Mouse (Mus musculus): Measurements from ENCODE around the gene Aco2.

Aco2 gene

DNA sequence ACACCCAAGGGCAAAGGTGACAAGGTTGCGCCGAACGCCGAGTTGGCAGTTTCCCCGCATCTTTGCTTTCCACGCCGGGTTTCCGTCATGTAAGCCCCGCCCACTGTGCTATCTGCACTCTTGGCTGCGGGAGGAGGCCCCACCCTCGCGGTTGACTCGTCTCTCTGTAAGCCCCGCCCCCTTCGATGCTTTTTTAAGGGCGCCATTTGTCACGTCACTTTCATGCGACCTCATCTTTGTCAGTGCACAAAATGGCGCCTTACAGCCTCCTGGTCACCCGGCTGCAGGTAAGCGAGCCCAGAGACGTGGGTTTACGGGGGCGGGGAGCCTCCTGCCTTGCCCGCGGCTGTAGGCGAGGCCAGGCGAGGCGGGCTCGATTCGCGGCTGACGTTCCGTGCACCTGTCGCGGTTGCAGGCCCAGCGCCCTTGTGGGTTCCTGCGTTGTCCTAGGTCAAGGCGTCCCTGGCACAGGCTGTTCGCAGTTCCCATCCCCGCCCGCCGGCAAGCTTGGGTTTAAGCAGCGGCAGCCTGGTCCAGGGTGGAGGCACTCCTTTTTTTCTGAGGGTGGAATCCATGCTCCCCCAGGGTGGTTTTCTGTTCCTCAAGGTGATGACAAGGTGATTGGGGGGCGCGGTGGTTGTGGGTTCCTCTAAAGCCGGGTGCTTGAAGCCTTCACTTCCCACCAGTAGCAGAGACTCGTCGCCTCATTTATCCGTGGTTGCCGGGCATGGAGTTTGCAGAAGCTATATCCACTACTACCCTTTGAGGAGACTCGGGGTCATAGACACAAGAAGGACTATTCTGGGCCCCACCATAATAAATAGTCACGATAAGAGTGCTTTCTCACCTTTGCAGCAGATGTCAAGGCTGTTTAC is at the start of gene Aco2:
Gene Aco2 (plus strand): TSS at position 48 of the 875 bp plus-strand sequence.
- DNase-seq = peak; percentile 100

DNA sequence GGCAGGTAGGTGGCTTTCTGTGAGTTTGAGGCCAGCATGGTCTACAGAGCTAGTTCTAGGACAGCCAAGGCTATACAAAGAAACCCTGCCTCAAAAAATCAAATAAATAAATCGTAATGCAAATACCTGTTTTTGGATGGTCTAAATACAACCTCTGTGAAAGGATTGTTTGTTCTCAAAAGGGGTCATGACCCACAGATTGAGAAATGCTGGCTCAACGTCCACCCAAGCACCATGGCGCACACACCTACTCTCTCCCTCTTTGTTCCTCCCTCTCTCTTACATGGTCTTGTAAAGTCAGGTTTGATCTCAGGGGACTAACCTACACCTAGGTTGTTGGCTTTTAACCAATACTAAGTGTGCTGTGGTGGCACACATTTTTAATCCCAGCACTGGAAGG is 49.5 kb upstream of the Aco2 start:
- DNase-seq = no peak

DNA sequence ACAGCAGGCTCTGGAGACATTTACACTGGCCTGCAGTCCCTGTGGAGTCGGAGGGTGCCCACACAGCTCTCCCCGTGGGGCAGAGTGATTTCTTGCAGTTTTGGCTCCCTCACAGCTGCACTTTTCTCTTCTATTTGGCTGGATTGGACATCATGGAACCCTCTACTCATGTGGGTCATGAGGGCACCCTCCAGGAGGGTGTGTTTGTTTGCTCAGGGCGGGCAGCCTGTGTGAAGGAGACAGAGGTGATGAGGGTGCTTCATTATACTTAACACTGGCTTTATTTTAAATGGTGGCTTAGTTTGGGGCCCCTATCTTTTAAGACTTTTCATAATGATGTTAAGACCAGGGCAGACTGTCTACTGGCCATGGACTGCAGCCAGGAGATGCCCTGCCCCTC is 47.3 kb upstream of the Aco2 start:
- DNase-seq = no peak

DNA sequence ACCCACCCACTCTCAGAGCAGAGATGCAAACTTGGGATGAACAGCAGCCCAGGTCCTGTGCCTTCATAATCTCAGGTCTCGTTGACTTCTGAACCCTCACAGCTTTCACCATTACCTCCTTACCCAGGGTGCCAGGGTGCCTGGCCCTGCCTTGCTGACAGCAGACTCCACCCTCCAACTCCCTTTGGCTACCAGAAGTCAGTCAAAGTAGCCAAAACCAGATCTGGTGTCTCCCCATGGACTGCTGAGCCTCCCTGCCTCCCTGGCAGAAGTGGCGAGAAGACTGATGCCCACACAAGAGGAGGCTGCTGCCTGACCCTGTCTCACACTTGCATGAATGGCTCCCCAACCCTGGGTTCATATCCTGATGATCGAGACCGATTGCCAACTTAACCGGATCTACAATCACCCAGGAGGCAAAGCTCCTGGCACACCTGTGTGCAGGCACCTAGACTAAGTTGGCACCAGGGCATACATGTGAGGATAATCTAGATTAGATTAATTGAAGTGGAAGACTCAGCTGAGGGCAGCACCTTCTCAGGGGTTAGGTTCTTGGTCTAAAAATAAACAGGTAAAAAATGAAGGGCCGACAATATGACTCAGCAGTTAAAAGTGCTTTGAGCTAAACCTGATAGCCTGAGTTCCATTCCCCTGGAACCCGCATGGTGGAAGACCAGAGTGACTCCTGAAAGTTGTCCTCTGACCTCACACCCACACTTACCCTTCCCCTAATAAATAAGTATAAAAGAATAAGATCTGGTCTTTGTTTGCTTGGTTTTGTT is 43.5 kb upstream of the Aco2 start:
- no peak for DNase-seq

DNA sequence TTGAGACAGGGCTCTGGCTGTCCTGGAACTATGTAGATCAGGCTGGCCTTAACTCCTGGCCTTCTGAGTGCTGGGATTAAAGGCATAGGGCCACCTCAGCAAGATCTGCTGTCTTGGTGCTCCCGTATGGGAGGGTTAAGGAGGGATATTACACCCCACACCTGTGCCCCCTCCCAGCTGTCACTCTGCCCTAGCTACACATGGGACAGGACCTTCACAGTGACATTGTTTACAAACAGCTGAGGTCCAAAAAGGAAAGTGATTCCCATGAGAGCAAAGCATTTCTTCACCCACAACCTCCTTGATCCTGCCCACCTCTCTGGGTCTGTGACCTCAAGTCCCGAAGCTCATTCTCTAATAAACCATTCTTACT is 42.9 kb upstream of the Aco2 start:
- no peak for DNase-seq

DNA sequence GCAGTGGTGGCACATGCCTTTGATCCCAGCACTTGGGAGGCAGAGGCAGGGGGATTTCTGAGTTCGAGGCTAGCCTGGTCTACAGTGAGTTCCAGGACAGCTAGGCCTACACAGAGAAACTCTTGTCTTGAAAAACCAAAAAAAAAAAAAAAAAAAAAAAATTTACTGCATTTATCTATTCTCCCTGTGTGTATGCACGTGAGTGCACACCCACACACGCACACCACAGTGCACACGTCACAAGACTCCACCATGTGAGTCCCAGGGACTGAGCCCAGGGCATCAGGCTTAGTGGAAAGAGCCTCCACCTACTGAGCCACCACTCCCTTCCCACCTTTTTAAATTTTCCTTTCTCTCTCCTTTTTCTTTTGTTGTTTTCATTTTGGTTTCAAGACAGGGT is 41.6 kb upstream of the Aco2 start:
- no peak for DNase-seq

DNA sequence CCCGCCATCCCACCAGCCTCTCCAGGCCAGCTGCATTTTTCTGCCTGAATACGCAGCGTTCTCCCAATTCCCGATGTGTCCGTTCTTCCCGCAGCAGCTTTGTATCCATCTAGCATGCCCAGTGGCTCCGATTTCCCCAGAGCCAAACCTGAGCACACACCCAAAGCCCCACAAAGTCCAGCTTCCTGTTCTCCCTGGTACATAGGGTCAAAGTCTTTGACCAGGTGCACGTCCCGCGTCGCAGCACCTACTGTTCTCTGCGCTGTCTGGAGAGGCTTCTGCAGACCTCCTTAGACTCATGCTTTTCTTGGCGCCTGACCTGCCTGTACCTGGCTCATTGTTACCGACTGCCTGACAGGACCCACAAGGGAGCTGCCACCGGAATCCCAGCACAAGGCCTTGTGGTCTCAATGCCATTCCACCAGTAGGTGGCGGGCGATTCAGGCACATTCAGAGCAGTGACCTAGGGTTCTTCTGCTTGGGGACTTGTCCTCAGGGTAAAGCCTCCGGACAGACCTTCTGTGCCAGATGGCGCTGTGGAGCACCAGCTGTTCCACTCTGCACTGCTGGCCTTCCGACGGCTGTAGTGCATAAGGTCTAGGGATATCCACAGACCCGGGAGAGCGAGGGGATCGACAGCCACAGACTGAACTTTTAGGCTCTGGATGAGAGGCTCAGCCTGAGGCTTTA is 40.8 kb upstream of the Aco2 start:
- peak; percentile 97 for DNase-seq

DNA sequence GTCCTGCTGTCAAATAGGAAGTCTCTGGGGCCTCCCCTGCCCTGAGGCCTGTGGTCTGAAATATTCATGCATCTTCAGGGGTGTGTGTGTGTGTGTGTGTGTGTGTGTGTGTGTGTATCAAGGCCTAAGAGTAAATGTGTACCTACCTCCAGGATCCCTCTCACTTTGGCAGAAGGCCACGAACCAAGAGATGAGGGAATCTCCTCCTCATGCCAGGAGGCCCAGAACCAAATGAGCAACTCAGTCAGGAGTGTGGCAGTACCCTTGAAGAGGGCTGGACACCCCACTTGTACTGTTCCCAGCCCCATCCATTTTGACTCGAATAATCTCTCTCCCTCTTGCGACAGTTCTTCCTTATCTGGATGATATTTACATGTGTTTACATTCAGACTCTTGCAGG is 39.9 kb upstream of the Aco2 start:
- DNase-seq = no peak

DNA sequence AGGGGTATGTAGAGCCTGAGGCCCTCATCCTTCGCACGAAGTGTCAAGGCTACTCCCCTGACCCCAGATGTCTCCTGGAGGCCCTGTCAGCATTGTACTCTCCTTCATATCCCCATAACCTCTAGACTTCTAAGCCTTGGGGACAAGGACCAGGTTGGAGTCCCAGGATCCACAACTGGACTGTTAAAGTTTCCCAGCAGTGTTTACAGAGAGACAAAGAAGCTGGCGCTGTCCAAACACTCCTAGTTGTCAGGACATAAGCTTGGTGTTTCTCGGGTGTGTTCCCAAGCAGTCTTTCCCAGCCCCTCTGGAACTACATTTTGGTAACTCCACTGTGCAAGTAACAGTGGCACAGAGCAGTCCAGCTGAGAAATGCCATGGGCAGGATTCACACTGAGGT is 38.6 kb upstream of the Aco2 start:
- DNase-seq = no peak

DNA sequence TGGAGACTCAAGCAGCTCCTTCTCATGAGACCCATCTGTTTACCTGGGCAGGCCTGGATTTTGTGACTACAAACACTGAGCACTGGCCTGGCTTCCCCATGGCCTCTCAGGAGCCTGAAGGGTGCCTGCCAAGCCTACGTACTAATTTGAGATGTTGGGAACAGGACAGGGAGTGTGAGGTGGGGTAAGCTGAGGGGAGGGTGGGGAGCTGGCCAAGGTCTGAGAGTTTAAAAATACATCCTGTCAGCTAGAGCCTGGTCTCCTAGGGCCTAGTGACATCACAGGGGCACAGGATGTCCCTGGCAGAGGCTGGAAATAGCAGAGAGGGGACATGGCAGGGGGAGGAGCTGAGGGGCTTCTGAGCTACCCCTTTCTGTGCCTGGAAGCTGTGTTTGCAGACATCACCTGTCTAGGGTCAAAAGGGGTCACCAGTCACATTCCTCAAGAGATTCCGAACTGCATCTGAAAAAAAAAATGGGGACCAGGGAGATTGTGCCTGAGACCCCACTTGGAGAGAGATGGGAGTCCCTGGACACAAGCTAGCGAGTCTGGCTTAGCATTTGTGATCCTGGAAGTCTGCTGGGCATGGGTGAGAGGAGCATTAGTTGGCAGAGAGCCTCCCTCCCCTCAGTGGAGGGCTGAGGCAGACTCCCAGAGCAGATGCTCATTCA is 37.8 kb upstream of the Aco2 start:
- DNase-seq = no peak

DNA sequence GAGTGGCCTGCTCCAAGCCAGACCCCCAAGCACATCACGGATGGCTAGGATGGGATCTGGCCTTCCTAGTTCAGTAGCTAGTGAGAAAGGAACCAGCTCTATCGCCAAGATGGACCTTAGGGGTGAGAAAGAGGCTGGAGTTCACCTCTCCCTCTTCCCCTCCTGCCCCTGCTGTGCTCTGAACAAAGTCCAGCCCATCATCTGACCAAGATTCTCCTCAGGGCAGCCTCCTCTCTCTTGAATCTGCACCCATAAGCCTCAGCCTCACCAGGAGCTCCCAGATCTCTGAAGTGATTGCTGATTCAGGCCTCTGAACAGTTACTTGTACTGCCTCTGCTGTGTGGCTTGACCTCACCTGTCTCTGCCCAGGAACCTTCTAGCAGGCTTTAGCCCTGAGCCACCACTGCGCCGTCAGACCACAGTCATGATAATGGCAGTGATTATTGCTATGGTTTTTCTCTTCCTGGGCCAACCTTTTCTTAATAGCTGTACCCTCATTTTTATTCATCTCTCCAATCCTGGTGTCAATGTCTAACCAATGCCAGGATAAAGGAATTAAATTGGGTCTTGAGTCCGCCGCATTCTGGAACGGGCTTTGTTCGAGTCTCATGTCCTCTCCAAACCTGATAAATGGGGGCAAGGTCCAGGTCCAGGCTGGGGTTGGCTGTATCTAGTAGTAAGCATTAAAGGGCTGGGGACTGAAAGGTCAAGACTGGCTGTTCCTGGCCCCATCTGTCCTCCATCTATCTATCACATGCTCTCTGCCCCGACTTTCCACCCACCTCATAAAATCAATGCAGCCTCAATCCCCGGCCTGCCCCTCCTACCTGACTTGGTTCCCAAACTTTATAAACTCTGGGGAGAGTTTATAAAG is 36.9 kb upstream of the Aco2 start:
- no peak for DNase-seq

DNA sequence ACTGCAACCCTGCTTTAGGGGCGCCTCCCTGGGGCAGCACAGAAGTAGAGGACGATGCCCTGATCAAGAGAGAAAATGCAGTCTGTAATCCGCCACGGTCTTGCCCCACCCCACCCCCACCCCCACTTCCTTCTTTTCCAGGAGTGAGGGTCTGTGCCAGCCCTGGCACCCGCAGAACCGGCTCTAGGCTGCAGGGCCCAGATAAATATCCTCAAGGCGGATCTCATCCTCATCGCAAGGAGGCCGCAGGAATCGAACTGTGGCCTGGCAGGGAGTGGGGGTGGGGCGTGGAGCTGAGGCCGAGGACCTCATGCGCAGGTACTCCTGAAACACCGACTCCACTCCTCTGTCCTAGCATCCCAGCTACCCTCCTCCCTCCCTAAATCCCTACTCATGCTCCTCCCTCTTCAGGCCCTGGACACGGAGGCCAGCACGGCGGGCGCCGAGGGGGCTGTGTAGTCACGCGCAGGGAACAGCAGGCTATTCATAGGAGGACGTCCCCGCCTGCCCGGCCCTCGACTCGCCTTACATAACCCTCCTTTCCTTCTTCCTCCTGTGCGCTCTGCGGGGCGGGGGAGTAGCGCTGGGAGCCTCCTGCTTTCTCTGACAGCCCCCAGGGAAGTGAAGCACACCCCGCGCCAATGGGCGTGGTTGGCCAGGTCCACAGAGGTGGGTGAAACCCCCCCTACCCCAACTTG is 35.8 kb upstream of the Aco2 start:
- DNase-seq = peak; percentile 83

DNA sequence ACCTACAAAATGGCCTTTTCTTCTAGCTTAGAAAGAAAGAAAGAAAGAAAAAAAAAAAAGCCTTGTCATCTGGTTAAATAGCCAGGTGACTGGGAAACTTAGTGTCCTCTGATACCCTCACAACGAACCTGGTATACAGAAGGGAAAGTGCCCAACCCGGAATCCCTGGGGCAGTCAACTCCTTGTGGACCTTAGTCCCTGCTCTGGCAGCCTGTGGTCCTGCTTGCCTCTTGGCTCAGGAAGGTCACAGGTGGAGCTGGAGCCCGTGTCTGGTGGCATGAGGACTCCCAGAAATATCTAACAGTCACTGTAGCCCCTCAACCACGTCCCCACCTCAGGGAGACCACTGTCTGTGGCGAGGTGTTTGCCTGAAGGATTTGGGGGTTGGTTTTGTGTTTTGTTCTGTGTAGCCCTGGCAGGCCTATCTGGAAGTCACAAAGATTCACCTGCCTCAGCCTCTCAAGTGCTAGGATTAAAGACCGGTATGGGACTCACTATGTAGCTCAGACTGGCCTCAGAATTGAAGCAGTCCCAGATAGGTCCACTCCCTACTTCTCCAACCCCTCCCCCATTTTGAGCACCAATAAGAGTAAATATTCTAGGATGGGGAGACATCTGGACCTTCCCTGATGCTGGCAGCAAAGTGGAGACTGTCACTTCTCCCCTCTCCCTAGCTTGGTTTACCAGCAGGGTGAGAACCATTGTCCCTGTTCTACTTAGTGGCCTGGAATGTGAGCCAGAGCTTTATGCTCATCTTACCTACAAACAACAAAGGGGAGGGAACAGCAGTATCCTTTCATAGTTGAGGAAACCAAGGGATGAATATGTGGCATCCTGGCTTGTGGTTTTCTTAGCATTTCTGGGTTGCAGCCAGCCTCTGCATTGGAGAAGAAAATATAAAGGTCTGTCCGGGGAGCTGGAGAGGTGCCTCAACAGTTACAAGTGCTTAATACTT is 34.9 kb upstream of the Aco2 start:
- no peak for DNase-seq

DNA sequence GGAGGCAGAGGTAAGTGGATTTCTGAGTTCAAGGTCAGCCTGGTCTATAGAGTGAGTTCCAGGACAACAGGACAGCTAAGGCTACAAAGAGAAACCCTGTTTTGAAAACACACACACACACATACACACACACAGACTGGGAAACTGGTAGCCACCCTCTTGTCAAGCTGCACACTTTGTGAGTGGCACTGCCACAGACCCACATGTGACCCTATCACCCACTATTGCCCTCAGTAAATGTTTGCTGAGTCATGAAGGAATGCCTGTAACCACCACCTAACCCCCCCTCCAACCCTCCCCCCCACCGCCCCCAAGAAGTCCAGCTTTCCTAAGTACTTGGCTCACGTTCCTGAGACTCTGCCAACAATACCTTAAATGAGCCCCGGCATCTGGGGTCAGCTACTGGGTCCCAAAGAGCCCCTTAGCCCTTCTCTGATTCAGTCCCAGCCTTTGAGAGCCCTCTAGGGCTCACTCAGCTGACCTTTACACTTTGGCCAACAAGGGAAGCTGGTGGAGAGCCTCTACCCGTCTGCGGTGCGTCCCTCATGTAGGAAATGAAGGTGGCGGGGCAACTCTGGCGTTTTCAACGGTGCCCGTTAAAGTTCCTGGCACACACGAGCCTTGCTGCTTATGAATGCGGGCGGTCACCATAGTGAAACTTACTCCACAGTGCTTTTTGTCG is 33.4 kb upstream of the Aco2 start:
- DNase-seq = no peak

DNA sequence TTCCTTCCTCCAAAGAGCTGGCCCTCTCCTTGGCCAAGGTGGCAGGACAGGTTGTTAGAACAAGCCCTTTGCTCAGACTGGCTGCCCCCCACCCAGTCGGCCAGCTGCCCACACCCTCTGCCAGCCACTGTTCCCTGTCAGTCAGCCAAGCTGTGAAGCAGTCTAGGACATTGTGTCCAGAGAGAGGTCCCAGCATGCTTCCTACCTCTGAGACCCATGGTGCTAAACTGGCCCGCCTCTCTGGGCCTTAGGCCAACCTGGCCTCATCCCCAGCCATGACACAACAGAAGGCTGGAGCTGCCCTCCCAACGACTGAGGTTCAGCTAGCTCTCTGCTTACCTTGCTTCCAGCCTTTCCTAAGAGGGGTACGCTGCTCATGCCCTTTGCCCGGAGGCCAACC is 32.5 kb upstream of the Aco2 start:
- peak; percentile 37 for DNase-seq

DNA sequence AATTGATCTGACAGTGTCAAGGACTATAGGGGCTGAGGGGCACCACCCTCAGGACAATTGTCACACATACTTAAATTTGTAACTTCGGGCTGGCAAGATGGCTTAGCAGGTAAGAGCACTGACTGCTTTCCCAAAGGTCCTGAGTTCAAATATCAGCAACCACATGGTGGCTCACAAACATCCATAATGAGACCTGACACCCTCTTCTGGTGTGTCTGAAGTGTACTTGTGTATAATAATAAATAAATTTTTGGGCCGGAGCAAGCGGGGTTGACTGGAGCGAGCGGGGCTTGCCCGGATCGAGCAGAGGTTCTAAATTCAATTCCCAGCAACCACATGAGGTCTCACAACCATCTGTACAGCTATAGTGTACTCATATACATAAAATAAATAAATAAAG is 31.8 kb upstream of the Aco2 start:
- DNase-seq = no peak

DNA sequence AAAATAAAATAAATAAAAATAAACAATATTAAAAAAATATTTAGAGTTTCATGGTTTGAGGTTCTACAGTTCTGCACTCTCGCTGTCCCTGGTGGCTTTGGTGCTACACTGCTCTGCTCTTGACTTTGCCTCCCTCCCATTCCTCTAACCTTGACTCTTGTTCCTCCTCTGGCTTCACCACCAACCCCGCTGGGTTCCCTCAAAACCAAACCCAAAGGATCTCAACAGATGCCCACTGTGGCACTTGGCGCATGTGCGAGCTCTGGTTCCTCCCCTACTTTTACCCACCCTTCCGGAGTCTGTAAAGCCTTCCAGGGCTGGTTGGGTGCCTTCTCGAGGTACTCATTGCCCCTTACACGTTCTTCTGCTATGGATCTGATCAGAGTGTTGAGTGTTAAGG is 29.8 kb upstream of the Aco2 start:
- no peak for DNase-seq

DNA sequence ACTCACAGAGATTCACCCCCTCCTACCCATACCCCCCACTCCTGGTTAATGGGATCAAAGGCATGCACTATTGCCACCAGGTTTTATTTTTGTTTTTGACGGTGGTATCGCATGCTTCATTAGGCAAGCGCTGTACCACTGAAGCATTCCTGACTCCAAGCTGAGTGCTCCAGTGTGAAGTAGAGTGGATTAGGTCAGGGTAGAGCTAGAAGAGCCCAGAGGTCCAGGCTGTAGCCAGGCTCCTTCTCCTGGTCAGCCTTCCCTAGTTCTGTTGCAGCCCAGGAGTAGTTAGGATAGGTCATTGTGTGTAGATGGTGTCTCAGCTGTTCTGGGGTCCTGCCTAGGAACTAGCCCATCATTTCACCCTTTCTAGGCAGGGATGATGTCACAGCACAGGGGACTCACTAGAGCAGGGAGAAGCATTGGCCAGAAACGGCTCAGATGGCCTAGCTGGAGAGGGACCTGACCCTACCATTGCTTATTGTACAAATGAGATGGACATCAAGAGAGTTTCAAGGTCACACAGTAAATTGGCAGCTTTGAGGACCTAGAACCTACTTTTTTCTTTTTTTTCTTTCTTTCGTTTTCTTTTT is 27.0 kb upstream of the Aco2 start:
- no peak for DNase-seq

DNA sequence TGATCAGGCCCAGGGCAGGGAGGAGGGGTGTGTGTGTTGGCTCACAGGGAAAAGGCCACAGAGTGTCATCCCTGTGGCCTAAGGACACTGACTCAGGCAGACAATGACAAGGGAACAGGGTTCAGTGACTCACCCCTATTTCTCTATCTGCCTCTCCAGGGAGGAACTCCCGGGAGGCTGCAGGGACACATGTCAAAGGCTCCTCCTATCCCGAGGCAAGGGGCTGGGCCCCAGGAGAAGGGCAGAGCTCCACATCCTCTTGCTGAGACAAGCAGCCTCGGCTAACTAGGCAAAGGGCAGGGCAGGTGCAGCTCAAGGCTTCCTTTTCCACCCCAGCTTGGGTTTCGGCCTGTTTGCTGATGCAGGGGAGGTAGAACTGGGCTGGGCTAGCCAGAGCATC is 26.4 kb upstream of the Aco2 start:
- no peak for DNase-seq
